Mouse (Mus musculus) embryonic facial prominence, embryonic 15.5 days (tissue): ENCODE results near the gene Eif1ax. TPM values are rescaled to one million over a fixed set of nuclear protein-coding genes. Genes with fewer than 3 reads are reported as not detected.
"Not testable (repeated sequence)": the region's sequence is repeated elsewhere in the genome, so short reads cannot be mapped to it uniquely, and the experiment has no call there.

Experiments used
- ATAC-seq: fragments of 200-750 bp; cut with Nextera tagmentation; 2 replicates; pipeline ENCODE4 v1.8.0; 2017; ENCODE audit warnings: low read depth, moderate TSS enrichment; ENCODE audit not compliant: insufficient number of reproducible peaks, low FRiP score, low TSS enrichment
- H3K27ac ChIP-seq: fragments of 300-500 bp; sonication (generic); replicated peaks from 2 replicates; pipeline ENCODE4 v1.5.1; 2015; ENCODE audit warnings: mild to moderate bottlenecking, inconsistent platforms
- H3K27me3 ChIP-seq: fragments of 300-500 bp; sonication (generic); 2 replicates; pipeline ENCODE4 v1.6.1; 2015; ENCODE audit warnings: inconsistent platforms
- H3K36me3 ChIP-seq: fragments of 300-500 bp; sonication (generic); 2 replicates; pipeline ENCODE4 v1.6.1; 2015; ENCODE audit warnings: mild to moderate bottlenecking, inconsistent platforms
- H3K4me1 ChIP-seq: fragments of 300-500 bp; sonication (generic); 2 replicates; pipeline ENCODE4 v1.6.1; 2015; ENCODE audit warnings: inconsistent platforms
- H3K4me2 ChIP-seq: fragments of 300-500 bp; sonication (generic); replicated peaks from 2 replicates; pipeline ENCODE4 v1.6.1; 2015; ENCODE audit warnings: mild to moderate bottlenecking, inconsistent platforms
- H3K4me3 ChIP-seq: fragments of 300-500 bp; sonication (generic); replicated peaks from 2 replicates; pipeline ENCODE4 v1.5.1; 2015; ENCODE audit warnings: mild to moderate bottlenecking, inconsistent platforms
- H3K9ac ChIP-seq: fragments of 300-500 bp; sonication (generic); 2 replicates; pipeline ENCODE4 v1.6.1; 2015; ENCODE audit warnings: inconsistent platforms
- H3K9me3 ChIP-seq: fragments of 300-500 bp; sonication (generic); replicated peaks from 2 replicates; pipeline ENCODE4 v1.6.1; 2016; ENCODE audit warnings: inconsistent platforms
- whole genome bisulfite sequencing: fragments of 180-500 bp; shearing (Covaris S2); methylation state at CpG from one replicate; pipeline ENCODE4 v1.1.7; 2015; 5-methylcytosine and 5-hydroxymethylcytosine counted together
- polyA plus RNA-seq: library from polyadenylated mRNA; unstranded; fragments of >200 nt; fragmentation: Nextera tagmentation; extraction: Ambion mirVana; gene quantifications from 2 replicates; pipeline ENCODE4 v1.2.1, GENCODE M21; 2015

Eif1ax gene
- polyA plus RNA-seq, 1 experiment from 2014 or later = 109 TPM

DNA sequence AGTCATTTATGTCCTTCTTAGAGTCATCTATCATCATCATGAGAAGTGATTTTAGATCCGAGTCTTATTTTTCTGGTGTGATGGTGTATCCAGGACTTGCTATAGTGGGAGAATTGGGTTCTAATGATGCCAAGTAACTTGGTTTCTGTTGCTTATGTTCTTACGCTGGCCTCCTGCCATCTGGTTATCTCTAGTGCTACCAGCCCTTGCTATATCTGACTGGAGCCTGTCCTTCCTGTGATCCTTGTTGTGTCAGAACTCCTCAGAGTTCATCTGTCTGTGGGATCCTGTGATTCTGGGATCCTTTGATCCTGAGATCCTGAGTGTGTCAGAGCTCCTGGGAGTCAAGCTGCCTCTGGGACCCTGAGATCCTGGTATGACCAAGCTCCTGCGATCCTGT is 58.5 kb downstream of the Eif1ax start:
- H3K27ac ChIP-seq, H3K9ac ChIP-seq, H3K4me2 ChIP-seq, H3K9me3 ChIP-seq, H3K27me3 ChIP-seq, H3K36me3 ChIP-seq, ATAC-seq, H3K4me3 ChIP-seq, H3K4me1 ChIP-seq: not testable (repeated sequence)
- WGBS = 89% methylated on average over 3 of the region's 3 CpGs

Other genes starting within 250 kb of the Eif1ax start
- gene Rps6ka3, start 161.9 kb upstream of the Eif1ax start, polyA plus RNA-seq = 5.1 and 5.7 TPM in 2 replicates
- gene Map7d2, start 42.4 kb downstream of the Eif1ax start, polyA plus RNA-seq = 2.4 and 3.0 TPM in 2 replicates
- gene Bclaf3, start 154.5 kb downstream of the Eif1ax start, polyA plus RNA-seq = 18.2 and 19.6 TPM in 2 replicates